Mouse (Mus musculus): ENCODE data around the gene Slc38a11.

The Slc38a11 gene

DNA sequence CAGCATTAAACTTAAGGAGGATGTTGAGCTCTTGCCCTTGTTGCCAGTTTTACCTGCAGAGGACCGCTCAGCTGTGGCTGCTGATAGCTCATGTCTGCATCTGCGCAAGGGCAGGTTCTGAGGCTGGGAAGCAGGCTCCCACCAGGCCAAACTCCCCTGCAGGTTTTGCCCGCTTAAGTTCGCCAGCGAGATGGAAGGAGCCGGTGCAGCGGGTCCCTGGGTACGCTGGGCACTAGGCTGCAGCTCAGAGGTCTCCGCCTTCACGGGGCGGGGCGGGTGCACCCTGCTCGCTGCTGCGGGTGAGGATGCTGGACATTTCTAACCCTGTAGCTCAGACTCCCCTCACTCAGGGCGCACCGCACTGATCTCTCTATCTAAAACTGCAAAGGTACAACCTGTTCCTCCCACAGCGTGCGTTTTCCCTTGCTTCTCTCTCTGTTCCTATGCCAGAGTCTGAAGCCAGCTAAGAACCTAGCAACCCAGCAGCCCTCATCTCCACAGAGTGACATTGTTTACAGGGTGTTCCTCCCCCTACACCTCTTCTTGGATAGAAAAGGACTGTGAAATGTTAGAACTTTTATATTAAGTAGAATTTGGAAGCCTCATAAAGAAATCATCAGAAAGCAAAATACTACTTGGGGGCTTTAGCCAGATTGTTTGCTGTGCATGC is at the start of gene Slc38a11:
TSS of gene Slc38a11 (minus strand) at position 207 of the 670 bp plus-strand sequence.
- DNase-seq (ENCODE audit: low spot score in 2 of 2) = no peak

DNA sequence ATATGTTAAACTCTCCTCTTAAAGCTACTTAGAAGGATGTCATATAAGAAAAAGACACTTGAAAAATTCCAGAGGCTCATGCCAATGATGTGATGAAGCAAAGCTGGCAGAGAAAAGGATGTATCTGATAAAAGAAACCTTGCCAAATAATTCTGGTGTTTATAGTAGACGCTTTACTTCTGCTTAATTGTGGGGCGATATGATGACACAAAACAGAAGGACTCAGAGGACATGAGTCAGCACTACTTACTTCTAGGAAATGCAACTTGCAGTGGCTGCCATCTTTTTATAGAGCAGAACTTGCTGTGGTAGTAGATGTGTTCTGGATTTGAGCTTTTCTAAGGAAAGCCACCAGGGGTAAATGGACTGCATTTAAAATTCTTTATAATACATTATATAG is 43.3 kb upstream of the Slc38a11 start:
- no peak for DNase-seq (ENCODE audit: low spot score in 2 of 2)

DNA sequence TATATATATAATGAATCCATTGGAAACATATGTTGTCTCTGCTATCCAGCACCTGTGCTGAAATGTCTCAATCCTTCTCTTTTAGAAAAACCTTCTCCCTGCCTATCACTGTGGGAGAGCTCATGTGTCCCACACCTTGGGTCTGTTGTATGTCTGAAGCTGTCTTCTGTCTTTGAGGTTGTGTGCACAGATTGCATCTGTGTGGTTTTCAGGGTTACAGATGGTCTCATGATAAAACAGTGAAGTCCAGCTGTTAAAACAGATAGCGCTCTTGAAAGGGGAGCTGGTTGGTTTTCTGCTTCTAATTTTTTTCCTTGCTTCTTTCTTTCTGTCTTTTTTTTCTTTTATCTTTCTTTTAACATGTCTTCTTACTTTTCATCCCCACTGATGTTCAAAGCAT is 41.6 kb upstream of the Slc38a11 start:
- DNase-seq (ENCODE audit: low spot score in 2 of 2) = no peak

DNA sequence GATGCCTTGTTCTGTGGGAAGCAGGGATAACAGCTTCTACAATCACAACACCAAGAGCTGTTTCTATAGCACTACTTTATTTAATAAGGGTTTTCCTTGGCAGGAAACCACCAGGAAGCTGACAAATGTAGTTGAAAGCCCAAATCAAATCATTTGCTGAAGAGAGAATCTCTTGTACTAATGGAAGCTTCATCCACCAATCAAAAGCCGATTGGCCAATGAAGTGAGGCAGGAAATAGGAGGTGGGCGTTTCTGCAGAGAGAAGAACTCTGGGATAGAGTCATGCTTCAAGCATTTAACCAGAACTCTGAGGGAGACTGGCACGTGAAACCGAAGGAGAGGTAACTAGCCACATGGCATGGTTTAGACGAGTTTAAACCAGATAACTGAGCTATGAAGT is 38.2 kb upstream of the Slc38a11 start:
- DNase-seq (ENCODE audit: low spot score in 2 of 2) = no peak

DNA sequence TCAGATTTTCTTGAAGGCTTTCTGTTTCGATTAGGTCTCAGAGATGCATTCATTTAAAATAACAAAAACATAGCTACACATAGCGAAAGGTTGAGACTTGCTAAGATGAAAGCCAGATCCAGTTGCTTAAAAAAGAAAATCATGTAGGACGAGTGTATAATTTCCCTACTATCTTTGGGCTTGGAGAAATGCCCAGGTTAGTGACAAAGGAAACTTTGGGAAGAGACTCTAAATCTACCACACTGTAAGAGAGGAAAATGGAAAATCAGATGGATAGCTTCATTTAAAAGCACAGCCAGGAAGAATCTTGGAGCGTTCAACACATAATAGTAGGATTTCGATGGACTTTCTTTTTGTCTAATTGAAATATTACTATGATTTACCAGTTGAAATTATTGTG is 36.1 kb upstream of the Slc38a11 start:
- DNase-seq (ENCODE audit: low spot score in 2 of 2) = no peak

DNA sequence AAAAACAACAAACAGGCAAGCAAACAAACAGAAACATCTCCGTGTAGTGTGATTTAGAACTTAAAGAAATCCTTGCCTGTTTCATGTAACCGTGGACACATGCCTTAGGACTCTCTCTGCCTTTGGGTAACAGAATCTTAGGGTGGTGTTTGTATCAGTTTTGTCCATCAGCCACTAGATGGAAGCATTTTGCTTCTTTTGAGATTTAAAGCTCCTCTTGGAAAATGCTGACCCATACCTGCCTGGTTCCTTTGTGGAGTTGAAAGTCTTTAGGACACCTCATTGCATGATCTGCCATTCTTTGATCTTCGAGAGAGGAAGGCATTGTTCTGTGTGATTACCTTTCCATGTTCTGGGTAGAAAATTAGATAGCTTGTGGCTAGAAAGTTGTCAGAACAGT is 32.3 kb upstream of the Slc38a11 start:
- no peak for DNase-seq (ENCODE audit: low spot score in 2 of 2)

DNA sequence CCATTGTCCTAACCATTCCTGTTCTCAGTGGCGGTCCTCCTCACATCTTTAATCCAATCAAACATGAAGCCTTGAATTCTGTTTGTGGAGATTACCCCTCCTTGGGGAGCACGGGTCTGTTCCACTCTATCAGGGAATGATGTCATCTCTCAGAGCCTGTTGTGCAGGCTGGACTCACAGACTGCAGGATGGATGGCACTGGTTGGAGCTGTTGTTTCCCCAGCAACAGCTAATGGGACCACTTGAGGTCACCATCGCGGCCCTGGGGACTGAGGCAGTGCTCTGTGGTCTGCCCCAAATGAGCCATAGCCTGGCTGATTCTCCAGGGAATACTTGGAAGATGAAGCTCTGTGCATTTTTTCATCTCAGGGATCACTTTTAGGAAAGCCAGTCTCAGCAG is 29.2 kb upstream of the Slc38a11 start:
- DNase-seq (ENCODE audit: low spot score in 2 of 2) = no peak

DNA sequence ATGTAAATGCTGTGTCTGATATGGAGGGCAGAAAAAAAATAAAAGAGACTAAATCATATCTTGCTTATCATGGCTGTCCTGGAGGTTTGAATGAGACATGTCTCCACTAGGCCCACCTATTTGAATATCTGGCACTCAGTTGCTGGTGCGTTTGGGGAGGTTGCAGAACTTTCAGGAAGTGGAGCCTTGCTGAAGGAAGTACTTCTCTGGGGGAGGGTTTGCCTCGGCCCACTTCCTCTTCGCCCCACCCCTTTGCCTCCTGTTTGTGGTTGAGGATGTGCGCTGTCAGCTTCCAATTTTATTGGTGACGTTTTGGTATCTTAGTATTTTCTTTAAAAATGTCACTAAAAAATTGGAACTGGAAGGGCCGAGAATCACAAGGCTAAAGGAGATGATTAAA is 27.5 kb upstream of the Slc38a11 start:
- peak in 1 of 2 experiments; percentile 14 for DNase-seq (ENCODE audit: low spot score in 2 of 2)

DNA sequence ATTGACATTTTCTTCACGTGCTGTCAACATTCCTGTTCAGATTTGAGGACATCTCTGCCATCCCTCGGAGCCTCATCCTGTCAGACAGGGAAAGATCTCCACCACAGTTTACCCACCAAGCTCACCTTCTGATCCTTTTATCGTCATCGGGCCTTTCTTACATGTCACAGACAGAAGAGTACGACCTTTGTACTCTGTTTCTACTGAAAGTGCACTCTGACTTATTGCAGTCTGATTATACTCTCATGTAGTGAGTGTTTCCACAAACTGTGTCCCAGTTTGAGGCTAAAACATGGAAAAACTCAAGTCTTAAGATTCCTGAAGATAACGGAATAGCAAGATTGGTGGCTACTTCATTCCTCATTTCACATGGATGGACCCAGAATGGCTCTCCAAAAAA is 21.0 kb upstream of the Slc38a11 start:
- DNase-seq (ENCODE audit: low spot score in 2 of 2) = no peak

DNA sequence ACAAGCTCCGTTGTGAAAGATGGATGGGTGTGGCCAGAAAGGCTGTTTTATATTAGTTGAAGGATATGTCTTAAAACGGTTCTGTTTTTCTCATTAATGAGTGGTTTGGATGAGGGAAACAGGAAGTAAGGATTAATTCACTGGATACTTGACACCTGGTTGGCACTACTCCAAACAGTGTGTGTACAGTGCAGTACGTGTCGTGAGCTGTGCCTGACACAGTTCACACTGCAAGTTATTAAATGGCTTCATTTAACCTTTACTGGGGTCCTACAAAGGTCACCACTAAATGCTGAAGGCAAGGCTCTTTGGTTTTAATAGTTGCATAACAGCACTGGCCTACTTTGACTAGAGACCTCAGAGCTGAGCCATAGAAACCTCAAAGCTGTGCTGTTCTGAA is 18.7 kb upstream of the Slc38a11 start:
- DNase-seq (ENCODE audit: low spot score in 2 of 2) = no peak

DNA sequence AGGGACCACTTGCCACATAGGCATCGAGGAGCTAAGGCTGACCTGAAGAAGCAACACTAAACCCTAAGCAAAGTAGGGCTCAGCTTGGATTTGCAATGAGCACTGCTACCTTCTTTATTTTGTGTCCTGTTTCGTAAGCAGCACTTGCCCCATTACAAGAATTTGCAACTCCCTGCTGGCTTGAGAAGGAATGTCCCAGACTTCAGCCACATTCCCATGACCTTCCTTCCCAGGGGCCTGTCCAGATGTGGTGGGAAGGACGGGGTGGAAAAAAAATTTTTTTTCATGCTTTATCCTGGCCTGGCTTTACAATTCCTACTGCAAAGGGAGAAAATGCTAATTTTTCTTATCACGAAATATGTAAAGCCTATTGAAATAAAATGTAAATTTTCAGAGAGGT is 14.6 kb upstream of the Slc38a11 start:
- DNase-seq (ENCODE audit: low spot score in 2 of 2) = no peak

DNA sequence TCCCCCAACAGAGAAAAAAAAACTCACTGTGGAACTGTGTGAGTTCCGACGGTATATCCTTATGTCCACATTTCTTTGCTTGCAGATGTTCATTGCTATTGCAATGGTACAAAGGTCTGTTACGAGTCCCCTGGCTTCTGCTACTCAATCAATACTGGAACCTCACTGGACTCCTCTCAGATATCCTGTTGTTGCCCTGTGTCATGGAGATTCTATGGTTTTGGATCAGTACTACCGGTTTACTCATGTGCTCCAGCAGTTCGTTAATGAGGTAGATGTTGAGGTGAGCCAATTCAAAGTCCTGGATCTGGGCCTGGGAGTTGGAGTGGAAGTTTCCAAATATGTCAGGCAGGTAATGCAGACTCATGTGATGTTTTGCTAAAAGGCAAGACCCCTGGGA is 10.6 kb upstream of the Slc38a11 start:
- no peak for DNase-seq (ENCODE audit: low spot score in 2 of 2)

DNA sequence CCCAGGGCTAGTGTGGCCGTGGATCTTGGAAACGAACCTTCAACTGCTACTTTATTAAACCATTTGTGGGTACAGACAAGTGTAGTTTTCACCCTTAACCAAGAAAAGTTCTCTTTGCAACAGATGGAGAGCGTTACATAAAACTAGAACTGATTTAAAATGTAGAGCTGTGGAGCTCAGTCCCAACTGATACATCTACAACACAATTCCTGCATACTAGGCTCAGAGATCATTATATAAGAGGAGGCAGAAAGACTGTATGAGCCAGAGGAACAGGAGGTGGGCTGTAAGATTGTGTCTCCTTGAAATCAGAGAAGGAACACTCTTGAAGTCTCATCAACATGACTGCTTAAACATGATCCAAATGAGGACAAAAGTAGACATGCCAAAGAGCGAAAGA is 9.2 kb upstream of the Slc38a11 start:
- DNase-seq (ENCODE audit: low spot score in 2 of 2) = no peak

DNA sequence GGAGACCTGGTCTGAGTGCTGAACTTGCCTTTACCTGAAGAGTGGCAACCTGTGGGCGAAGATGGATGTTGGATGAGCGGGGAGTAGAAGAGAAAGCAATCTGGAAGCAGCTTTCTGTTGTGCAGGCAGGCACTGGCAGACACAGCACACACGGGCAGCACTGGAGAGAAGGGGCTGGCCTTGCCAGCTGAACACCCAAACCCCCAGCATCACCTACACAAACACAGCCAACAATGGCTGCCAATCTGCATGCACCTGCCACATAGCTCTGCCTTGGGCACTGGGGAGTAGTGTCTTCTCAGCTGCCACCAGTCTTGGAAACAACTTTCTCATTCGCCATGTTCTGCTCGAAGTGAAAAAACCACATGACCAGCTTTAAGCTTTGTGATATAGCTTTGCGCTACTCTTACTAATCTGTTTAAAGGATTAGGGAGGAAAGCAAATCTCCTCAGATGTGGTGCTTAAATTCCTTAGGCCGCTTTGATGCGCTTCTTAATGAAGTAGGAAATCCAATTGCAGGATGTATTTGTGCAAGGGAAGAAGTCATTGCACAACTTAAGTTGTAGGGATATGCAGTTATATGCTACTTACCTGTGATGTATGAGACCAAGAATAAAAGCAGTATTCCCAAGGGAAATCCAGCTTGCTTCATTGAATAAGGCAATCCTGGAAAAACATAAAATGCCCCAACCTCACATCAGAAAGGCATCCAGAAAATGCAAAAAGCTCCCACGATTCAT is 2.9 kb downstream of the Slc38a11 start:
- DNase-seq (ENCODE audit: low spot score in 2 of 2) = no peak

DNA sequence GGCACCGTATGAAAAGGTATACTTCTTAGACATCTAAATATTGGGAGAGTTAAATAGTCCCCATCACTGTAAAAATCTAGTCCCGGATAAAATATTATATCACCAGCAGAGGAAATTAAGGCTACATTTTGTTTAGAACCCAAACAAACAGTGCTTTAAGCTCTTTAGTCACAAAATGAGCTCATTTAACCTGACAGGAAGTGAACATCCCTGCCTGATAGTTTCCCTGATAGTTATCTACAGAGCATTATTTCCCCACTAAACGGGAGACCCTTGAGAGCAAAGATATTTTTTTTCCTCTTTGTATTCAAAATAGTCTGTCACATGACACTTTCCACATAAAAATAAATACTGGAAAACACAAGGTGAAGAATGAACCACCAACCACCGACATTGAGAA is 16.5 kb downstream of the Slc38a11 start:
- DNase-seq (ENCODE audit: low spot score in 2 of 2) = no peak

DNA sequence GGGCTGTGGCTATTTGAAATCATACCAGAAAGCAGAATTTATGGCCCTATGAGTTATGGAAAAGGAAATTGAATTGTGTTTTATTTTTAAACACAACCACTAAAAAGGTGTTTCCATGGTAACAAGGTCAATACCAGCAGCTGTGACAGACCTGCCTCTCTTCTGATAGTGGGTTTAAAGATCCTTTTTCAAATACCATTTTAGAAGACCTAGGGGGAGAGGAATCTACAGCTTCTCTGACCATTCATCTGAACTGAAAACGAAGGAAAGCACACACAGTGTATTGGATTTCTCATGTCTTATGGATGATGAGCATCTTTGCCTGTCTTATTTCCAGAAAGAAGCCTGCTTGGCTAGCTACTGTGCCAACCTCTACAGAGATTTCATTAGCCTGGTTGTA is 16.9 kb downstream of the Slc38a11 start:
- no peak for DNase-seq (ENCODE audit: low spot score in 2 of 2)

DNA sequence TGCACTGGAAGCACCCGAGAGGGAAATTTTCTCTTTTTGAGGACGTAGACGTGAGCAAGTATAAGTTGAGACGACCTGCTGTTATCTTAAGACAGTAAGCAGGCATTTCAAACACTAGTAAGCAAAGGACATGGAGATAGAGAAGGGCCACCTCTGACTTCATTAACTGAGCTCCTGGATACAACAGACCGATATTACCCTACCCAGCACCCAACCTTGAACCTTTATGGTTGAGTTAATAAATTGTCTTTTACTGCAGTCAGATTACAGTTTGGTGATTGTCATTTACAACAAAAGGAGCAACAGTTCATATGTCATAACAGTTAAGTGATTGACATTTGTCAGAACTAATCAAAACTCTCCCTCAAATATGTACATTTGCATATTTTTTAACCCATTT is 17.8 kb downstream of the Slc38a11 start:
- DNase-seq (ENCODE audit: low spot score in 2 of 2) = no peak

DNA sequence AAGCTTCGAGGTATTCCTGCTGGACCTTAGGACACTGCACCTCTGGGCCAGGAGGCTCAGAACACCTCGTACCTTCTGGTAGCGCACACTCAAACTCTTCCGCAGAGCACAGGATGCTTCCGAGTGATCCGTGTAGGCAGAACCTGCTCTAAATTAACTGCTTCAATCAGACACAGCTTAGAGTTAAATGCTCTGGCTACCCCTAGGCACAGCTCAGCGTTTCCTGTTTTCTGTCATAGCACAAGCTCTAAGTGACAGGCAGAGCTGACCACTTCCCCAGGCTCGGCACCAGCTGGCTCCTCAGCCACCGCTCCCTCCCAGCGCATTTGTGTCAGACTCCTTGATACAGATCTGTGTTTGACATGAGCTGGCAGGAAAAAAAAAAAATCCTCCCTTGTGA is 21.8 kb downstream of the Slc38a11 start:
- peak; percentile 69 to 79 for DNase-seq (ENCODE audit: low spot score in 2 of 2)

DNA sequence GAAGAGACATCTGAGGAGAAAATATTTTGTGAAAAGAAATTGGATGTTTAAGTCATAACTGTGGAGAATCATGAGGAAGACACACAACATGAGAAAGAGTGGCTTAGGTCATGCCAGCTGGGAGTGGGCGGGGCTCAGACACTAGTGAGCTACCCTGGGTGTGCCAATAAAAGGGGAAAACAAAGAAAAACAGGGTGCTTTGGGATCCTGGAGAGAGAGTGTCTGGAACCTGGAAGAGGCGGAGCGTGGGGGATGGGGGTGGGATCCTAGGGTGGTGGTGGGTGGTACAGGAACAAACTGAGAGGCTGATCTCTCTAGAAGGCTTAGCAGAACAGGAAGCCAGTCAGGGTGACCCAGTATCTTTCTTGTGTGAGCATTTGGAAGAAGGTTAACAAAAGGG is 23.0 kb downstream of the Slc38a11 start:
- no peak for DNase-seq (ENCODE audit: low spot score in 2 of 2)

DNA sequence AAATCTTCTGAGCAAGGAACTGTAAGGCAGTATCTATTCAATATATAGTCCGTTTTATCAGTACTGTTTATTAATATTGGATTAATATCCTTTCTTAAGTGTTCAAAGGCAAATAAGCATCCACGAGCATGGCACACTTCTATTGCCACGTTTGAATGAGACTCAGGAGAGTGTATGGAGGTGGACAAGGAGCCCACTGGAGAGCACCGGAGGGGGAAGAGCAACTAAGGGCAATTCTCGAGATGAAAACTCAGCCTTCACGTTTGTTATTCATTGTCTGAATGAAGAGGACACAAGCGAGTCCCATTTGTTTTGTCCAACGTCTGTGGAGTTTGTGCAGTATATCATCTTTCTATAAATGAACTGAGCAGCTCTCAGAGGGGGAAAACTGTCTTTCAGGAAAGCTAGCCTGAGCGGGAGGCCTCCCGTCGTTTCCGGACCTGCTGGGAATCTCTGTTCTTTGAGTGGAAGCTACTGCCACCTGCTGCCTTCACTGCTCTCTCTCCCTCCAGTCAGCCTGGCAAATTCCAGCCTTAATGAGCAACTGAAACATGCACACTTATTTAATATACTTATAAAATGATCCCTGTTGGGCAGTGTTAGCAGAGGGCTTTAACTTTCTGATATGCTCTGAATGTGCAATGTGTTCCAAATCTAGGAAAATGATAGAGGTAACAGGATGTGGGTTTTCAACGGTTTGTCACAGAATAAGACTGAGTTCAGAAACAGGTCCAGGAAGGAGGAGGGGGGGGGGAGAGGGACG is 26.3 kb downstream of the Slc38a11 start:
- DNase-seq (ENCODE audit: low spot score in 2 of 2) = no peak

DNA sequence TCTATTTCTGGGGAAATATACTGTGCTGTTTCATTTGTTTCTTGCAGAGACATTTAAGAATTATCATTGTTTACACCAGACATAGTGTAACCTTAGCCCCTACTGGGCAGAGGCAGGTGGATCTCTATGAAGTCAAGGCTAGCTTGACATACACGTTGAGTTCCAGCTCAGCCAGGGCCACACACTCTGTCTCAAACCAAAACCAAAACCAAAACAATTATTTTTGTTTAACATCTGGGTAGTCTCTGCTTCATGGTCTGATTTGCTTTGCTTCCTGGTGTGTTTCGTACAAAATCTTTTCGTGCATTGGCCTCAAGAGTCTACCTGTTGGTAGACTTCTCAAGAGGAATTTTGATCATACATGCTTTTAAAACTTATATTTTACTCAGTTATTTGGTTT is 27.2 kb downstream of the Slc38a11 start:
- no peak for DNase-seq (ENCODE audit: low spot score in 2 of 2)

DNA sequence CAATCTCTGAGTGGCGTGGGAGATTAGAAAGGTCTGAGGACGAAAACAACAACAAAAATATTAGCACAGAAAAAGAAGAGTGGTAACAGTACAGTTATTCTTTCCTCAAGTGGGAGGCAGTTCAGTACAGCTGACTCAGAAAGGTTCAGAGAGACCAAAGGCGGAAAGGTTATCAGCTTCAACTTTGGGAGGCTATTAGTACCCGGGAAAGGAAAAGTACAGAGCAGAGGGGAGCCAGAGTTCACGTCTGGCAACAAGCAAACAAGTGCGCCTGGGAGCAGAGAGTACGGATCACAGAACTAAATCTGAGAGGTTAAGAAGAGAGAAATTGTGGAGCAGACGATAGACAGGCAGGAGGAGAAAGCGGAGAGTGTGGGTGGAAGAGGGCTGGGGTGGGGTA is 29.7 kb downstream of the Slc38a11 start:
- no peak for DNase-seq (ENCODE audit: low spot score in 2 of 2)

DNA sequence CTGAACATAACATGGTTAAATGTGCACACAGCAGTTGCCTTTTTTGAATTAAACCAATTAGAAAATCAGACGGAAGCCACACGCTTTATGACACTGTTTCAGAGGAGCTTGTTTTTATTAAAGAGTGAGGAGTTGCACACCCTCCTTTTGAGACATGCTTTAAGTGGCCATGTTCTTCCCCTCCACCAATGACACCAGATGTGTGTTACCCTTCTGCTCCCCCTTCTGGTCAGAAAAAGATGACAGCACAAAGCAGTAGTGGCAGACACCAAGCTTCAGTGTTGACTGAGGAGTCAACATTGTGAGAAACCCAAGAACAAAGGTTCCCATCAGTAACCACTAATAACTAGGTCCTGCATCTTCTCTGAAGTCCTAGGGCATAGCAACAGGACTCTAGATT is 32.5 kb downstream of the Slc38a11 start:
- peak; percentile 53 to 65 for DNase-seq (ENCODE audit: low spot score in 2 of 2)

Data from natural killer cell, adult 2 months (primary cell).